Mouse (Mus musculus) thymus, adult 2 months (tissue): ENCODE measurements around the gene Atf6.

Experiments
- CTCF ChIP-seq: fragments of 200-500 bp; IDR thresholded peaks from 2 replicates; pipeline ENCODE4 v1.5.1; 2012; ENCODE audit warnings: mild to moderate bottlenecking, control low read depth, low read length, moderate library complexity, borderline replicate concordance; ENCODE audit not compliant: control insufficient read depth, poor library complexity, insufficient read depth; ENCODE audit errors: extremely low read depth
- POLR2A ChIP-seq: fragments of 200-500 bp; IDR thresholded peaks from 2 replicates; pipeline ENCODE4 v1.6.1; 2012; ENCODE audit warnings: mild to moderate bottlenecking, low read length, control low read depth, moderate library complexity; ENCODE audit not compliant: control insufficient read depth, poor library complexity, insufficient read depth; ENCODE audit errors: extremely low read depth

GRCm38 (mm10) chr1:170894603-170895602 lies 27.3 kb upstream of the Atf6 start:
- TF ChIP-seq CTCF (no peak), POLR2A (no peak)
